Mouse (Mus musculus): Measurements from ENCODE around the gene Commd1. TPM values are rescaled to one million over a fixed set of nuclear protein-coding genes. Genes with fewer than 3 reads are reported as not detected.

The Commd1 gene
- polyA plus RNA-seq, 1 experiment from 2014 or later, result 237 TPM

GRCm38 (mm10) chr11:22876680-22877330, 105.4 kb downstream of the Commd1 start:
- H3K36me3 ChIP-seq (ENCODE audit: control insufficient read depth, insufficient read depth, low read length), result no peaks in the 10 kb centered on the region
- no peak overlapping the region for H3K9ac ChIP-seq (ENCODE audit: low read depth, low read length)
- WGBS, result 98% methylated on average over 3 of the region's 3 CpGs
- no peak overlapping the region for H3K4me3 ChIP-seq (ENCODE audit: low read length)
- H3K27ac ChIP-seq (ENCODE audit: low read depth, low read length), result no peak overlapping the region
- peaks cover 10% of the 10 kb centered on the region for H3K4me1 ChIP-seq (ENCODE audit: control insufficient read depth, insufficient read depth, low read depth, low read length)
- H3K9me3 ChIP-seq (ENCODE audit: control insufficient read depth, low read length), result no peaks in the 10 kb centered on the region
- H3K4me2 ChIP-seq (ENCODE audit: low read length), result no peak overlapping the region
- no peaks in the 10 kb centered on the region for H3K27me3 ChIP-seq (replicated peaks; ENCODE audit: control insufficient read depth, insufficient read depth, low read length)
- ATAC-seq, result no peak

GRCm38 (mm10) chr11:22875279-22875678, 106.9 kb downstream of the Commd1 start:
- Histone ChIP-seq H3K9me3 (ENCODE audit: control insufficient read depth, low read length) (no peaks in the 10 kb centered on the region), H3K4me3 (ENCODE audit: low read length) (no peak overlapping the region), H3K4me1 (ENCODE audit: control insufficient read depth, insufficient read depth, low read depth, low read length) (peaks cover 10% of the 10 kb centered on the region), H3K27ac (ENCODE audit: low read depth, low read length) (no peak overlapping the region), H3K4me2 (ENCODE audit: low read length) (no peak overlapping the region), H3K9ac (ENCODE audit: low read depth, low read length) (no peak overlapping the region), H3K27me3 (replicated peaks; ENCODE audit: control insufficient read depth, insufficient read depth, low read length) (no peaks in the 10 kb centered on the region), H3K36me3 (ENCODE audit: control insufficient read depth, insufficient read depth, low read length) (no peaks in the 10 kb centered on the region)
- 51% methylated on average over 4 of the region's 4 CpGs for WGBS
- peak; percentile 75 for ATAC-seq

GRCm38 (mm10) chr11:22874747-22875146, 107.4 kb downstream of the Commd1 start:
- Histone ChIP-seq H3K4me3 (ENCODE audit: low read length) (no peak overlapping the region), H3K9ac (ENCODE audit: low read depth, low read length) (no peak overlapping the region), H3K27me3 (replicated peaks; ENCODE audit: control insufficient read depth, insufficient read depth, low read length) (no peaks in the 10 kb centered on the region), H3K36me3 (ENCODE audit: control insufficient read depth, insufficient read depth, low read length) (no peaks in the 10 kb centered on the region), H3K9me3 (ENCODE audit: control insufficient read depth, low read length) (no peaks in the 10 kb centered on the region), H3K4me2 (ENCODE audit: low read length) (no peak overlapping the region), H3K27ac (ENCODE audit: low read depth, low read length) (no peak overlapping the region; the same call in 1 of the 2 replicates), H3K4me1 (ENCODE audit: control insufficient read depth, insufficient read depth, low read depth, low read length) (peaks cover 10% of the 10 kb centered on the region)
- WGBS, result 52% methylated on average over 6 of the region's 6 CpGs
- ATAC-seq, result 0 out of 2 replicates have a peak, but pooled peaks have one; percentile 21

- Histone ChIP-seq H3K27me3 (replicated peaks; ENCODE audit: control insufficient read depth, insufficient read depth, low read length) (no peaks in the 10 kb centered on the region), H3K4me3 (ENCODE audit: low read length) (no peak overlapping the region), H3K4me2 (ENCODE audit: low read length) (no peak overlapping the region), H3K36me3 (ENCODE audit: control insufficient read depth, insufficient read depth, low read length) (no peaks in the 10 kb centered on the region), H3K4me1 (ENCODE audit: control insufficient read depth, insufficient read depth, low read depth, low read length) (peaks cover 10% of the 10 kb centered on the region), H3K9ac (ENCODE audit: low read depth, low read length) (no peak overlapping the region), H3K9me3 (ENCODE audit: control insufficient read depth, low read length) (no peaks in the 10 kb centered on the region), H3K27ac (ENCODE audit: low read depth, low read length) (no peak overlapping the region)
- WGBS, result 43% methylated on average over 4 of the region's 4 CpGs
- peak; percentile 35; the same call in 1 of the 2 replicates for ATAC-seq
These were observed 108.8 kb downstream of the Commd1 start for GRCm38 (mm10) chr11:22873383-22873782.

GRCm38 (mm10) chr11:22872307-22872680, 109.9 kb downstream of the Commd1 start:
- no peak overlapping the region for H3K9ac ChIP-seq (ENCODE audit: low read depth, low read length)
- no peak overlapping the region for H3K27ac ChIP-seq (ENCODE audit: low read depth, low read length)
- 49% methylated on average over 4 of the region's 4 CpGs for WGBS
- ATAC-seq, result no peak
- H3K9me3 ChIP-seq (ENCODE audit: control insufficient read depth, low read length), result no peaks in the 10 kb centered on the region
- no peak overlapping the region for H3K4me2 ChIP-seq (ENCODE audit: low read length)
- no peaks in the 10 kb centered on the region for H3K36me3 ChIP-seq (ENCODE audit: control insufficient read depth, insufficient read depth, low read length)
- peaks cover 10% of the 10 kb centered on the region for H3K4me1 ChIP-seq (ENCODE audit: control insufficient read depth, insufficient read depth, low read depth, low read length)
- no peaks in the 10 kb centered on the region for H3K27me3 ChIP-seq (replicated peaks; ENCODE audit: control insufficient read depth, insufficient read depth, low read length)
- no peak overlapping the region for H3K4me3 ChIP-seq (ENCODE audit: low read length)

GRCm38 (mm10) chr11:22871628-22872306, 110.4 kb downstream of the Commd1 start:
- Histone ChIP-seq H3K4me3 (ENCODE audit: low read length) (no peak overlapping the region), H3K9me3 (ENCODE audit: control insufficient read depth, low read length) (no peaks in the 10 kb centered on the region), H3K27ac (ENCODE audit: low read depth, low read length) (no peak overlapping the region), H3K36me3 (ENCODE audit: control insufficient read depth, insufficient read depth, low read length) (no peaks in the 10 kb centered on the region), H3K27me3 (replicated peaks; ENCODE audit: control insufficient read depth, insufficient read depth, low read length) (no peaks in the 10 kb centered on the region), H3K4me2 (ENCODE audit: low read length) (no peak overlapping the region), H3K9ac (ENCODE audit: low read depth, low read length) (no peak overlapping the region), H3K4me1 (ENCODE audit: control insufficient read depth, insufficient read depth, low read depth, low read length) (peaks cover 10% of the 10 kb centered on the region)
- 74% methylated on average over 7 of the region's 7 CpGs for WGBS
- no peak for ATAC-seq

- Histone ChIP-seq H3K27ac (ENCODE audit: low read depth, low read length) (no peak overlapping the region), H3K4me2 (ENCODE audit: low read length) (no peak overlapping the region), H3K27me3 (replicated peaks; ENCODE audit: control insufficient read depth, insufficient read depth, low read length) (no peaks in the 10 kb centered on the region), H3K9me3 (ENCODE audit: control insufficient read depth, low read length) (no peaks in the 10 kb centered on the region), H3K36me3 (ENCODE audit: control insufficient read depth, insufficient read depth, low read length) (no peaks in the 10 kb centered on the region), H3K9ac (ENCODE audit: low read depth, low read length) (no peak overlapping the region), H3K4me3 (ENCODE audit: low read length) (no peak overlapping the region), H3K4me1 (ENCODE audit: control insufficient read depth, insufficient read depth, low read depth, low read length) (peaks cover under 1% of the 10 kb centered on the region)
- peak; percentile 22; the same call in 1 of the 2 replicates for ATAC-seq
- 86% methylated on average over 8 of the region's 8 CpGs for WGBS
These were observed 113.6 kb downstream of the Commd1 start for GRCm38 (mm10) chr11:22868582-22868981.

- 93% methylated on average over 5 of the region's 5 CpGs for WGBS
These were observed 114.5 kb downstream of the Commd1 start for GRCm38 (mm10) chr11:22867691-22868090.

GRCm38 (mm10) chr11:22865635-22866246, 116.4 kb downstream of the Commd1 start:
- Histone ChIP-seq H3K9me3 (ENCODE audit: control insufficient read depth, low read length) (no peaks in the 10 kb centered on the region), H3K27ac (ENCODE audit: low read depth, low read length) (no peak overlapping the region), H3K36me3 (ENCODE audit: control insufficient read depth, insufficient read depth, low read length) (no peaks in the 10 kb centered on the region), H3K4me1 (ENCODE audit: control insufficient read depth, insufficient read depth, low read depth, low read length) (no peaks in the 10 kb centered on the region), H3K9ac (ENCODE audit: low read depth, low read length) (no peak overlapping the region), H3K27me3 (replicated peaks; ENCODE audit: control insufficient read depth, insufficient read depth, low read length) (peaks cover 8% of the 10 kb centered on the region), H3K4me3 (ENCODE audit: low read length) (no peak overlapping the region), H3K4me2 (ENCODE audit: low read length) (no peak overlapping the region)
- no peak for ATAC-seq
- 83% methylated on average over 7 of the region's 7 CpGs for WGBS

More at GRCm38 (mm10) chr11:22867691-22868090, 114.5 kb downstream of the Commd1 start:
- H3K27ac ChIP-seq (ENCODE audit: low read depth, low read length), result no peak overlapping the region
- H3K9ac ChIP-seq (ENCODE audit: low read depth, low read length), result no peak overlapping the region
- no peak overlapping the region for H3K4me2 ChIP-seq (ENCODE audit: low read length)
- no peaks in the 10 kb centered on the region for H3K9me3 ChIP-seq (ENCODE audit: control insufficient read depth, low read length)
- no peaks in the 10 kb centered on the region for H3K36me3 ChIP-seq (ENCODE audit: control insufficient read depth, insufficient read depth, low read length)
- H3K4me1 ChIP-seq (ENCODE audit: control insufficient read depth, insufficient read depth, low read depth, low read length), result no peaks in the 10 kb centered on the region
- ATAC-seq, result no peak
- no peaks in the 10 kb centered on the region for H3K27me3 ChIP-seq (replicated peaks; ENCODE audit: control insufficient read depth, insufficient read depth, low read length)
- no peak overlapping the region for H3K4me3 ChIP-seq (ENCODE audit: low read length)
